Mouse (Mus musculus): ENCODE data around the gene Psmd12. TPM values are rescaled to one million over a fixed set of nuclear protein-coding genes. Genes with fewer than 3 reads are reported as not detected.
A peak's percentile ranks its signal among the peaks of the same experiment; 100 is the strongest.

Gene Psmd12
- polyA plus RNA-seq, 1 experiment from 2014 or later: 178 TPM

DNA sequence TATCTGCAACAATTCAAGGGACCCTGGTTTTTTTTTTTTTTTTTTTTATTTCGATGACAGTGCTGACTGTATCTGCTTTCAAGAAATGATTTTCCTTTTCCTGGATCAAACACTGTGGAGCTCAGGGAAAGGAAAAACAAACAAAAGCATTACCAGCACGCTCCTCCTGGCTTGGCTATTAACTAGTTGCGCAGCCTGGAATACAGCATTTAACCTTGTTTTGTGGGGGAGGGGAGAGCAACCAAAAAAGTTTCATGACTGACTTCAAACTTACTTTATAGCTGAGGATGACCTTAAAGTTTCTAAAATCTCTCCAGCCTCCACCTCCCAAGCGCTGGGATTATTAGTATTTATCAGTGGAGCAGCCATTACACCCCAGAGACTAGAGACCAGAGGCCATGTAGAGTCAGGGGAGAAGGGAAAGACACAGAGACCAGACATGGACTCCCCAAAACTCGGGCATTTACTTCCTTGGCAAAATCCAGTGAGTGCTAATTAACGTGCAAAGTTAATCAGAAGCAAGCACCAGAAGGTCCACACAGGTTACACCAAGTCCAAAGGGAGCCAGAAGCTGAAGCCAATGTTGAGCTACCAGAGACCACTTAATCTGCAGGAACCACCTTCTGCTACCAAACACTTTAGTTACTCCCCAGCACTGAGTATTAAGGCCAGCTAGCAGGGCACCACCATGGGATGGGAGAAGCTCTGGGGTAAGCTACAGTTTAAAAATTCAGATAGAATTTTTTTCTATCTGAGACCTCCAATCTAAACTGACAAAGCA lies 12.5 kb upstream of the Psmd12 start:
- Histone ChIP-seq H3K27me3 (ENCODE audit: control insufficient read depth, insufficient read depth, low read length) (no peaks in the 10 kb centered on the region), H3K4me3 (ENCODE audit: low read depth, low read length) (no peak overlapping the region), H3K4me1 (ENCODE audit: control insufficient read depth, insufficient read depth, low read length) (peaks cover 6% of the 10 kb centered on the region; the same call in 1 of the 2 replicates), H3K4me2 (no peak overlapping the region), H3K36me3 (ENCODE audit: control insufficient read depth, insufficient read depth, low read length) (0 out of 2 replicates have a peak, but pooled peaks cover 3% of the 10 kb centered on the region), H3K27ac (ENCODE audit: low read depth, low read length) (no peak overlapping the region), H3K9me3 (replicated peaks; ENCODE audit: control insufficient read depth, low read length) (no peaks in the 10 kb centered on the region), H3K9ac (ENCODE audit: low read depth, low read length) (no peak overlapping the region)
- no peak for ATAC-seq (replicated peaks; ENCODE audit: insufficient number of reproducible peaks, low FRiP score, low TSS enrichment)
- WGBS (ENCODE audit: insufficient replicate concordance): 62% methylated on average over 6 of the region's 6 CpGs

DNA sequence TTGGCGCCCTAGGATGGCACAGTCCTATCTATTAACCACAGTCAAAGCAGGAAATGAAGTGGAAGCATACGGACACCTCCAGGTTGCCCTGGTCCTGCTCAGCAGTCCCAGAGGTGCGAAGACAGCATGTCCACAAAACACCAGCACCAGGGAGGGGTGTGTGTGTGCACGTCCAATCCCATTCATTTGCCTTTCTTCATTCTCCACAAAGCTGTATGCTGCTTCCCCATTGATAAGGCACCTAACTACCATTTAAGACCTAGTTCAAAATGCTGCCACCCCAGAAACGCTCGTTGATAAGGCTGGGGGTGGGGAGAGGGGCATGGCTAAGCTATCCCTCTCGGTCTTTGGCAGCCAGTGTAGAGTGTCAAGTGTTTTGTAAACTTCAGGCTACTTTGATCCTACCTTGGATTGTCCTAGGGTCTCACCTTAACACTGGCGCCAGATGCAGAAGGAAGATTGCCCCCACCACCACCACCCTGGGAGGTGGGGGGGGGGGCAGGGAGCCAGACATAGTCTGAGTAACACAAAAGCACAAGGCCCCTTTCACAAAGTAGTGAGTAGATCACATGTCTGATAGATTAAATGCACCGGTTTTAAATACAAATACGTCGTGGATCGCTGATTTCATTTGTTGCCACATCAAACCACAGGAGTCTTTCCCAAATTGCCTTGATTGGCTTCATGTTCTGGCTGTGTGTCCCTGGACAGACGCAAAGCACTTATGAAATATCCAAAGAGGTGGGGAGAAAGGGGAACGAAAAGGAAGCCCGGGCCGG lies 10.8 kb upstream of the Psmd12 start:
- H3K9me3 ChIP-seq (replicated peaks; ENCODE audit: control insufficient read depth, low read length): no peaks in the 10 kb centered on the region
- no peaks in the 10 kb centered on the region for H3K36me3 ChIP-seq (ENCODE audit: control insufficient read depth, insufficient read depth, low read length)
- ATAC-seq (replicated peaks; ENCODE audit: insufficient number of reproducible peaks, low FRiP score, low TSS enrichment): no peak
- H3K4me3 ChIP-seq (ENCODE audit: low read depth, low read length): peak overlapping the region; percentile 66
- H3K4me2 ChIP-seq: peak overlapping the region; percentile 98
- H3K27ac ChIP-seq (ENCODE audit: low read depth, low read length): peak overlapping the region; percentile 38; the same call in 1 of the 2 replicates
- H3K4me1 ChIP-seq (ENCODE audit: control insufficient read depth, insufficient read depth, low read length): peaks cover 10% of the 10 kb centered on the region; the same call in 1 of the 2 replicates
- H3K9ac ChIP-seq (ENCODE audit: low read depth, low read length): peak overlapping the region; percentile 75
- H3K27me3 ChIP-seq (ENCODE audit: control insufficient read depth, insufficient read depth, low read length): no peaks in the 10 kb centered on the region
- WGBS (ENCODE audit: insufficient replicate concordance): 18% methylated on average over 16 of the region's 16 CpGs

GRCm38 (mm10) chr11:107469031-107469522 lies 10.2 kb upstream of the Psmd12 start:
- Histone ChIP-seq H3K4me2 (peak overlapping the region; percentile 98), H3K4me1 (ENCODE audit: control insufficient read depth, insufficient read depth, low read length) (peaks cover 10% of the 10 kb centered on the region; the same call in 1 of the 2 replicates), H3K36me3 (ENCODE audit: control insufficient read depth, insufficient read depth, low read length) (no peaks in the 10 kb centered on the region), H3K9me3 (replicated peaks; ENCODE audit: control insufficient read depth, low read length) (no peaks in the 10 kb centered on the region), H3K27ac (ENCODE audit: low read depth, low read length) (peak overlapping the region; percentile 38), H3K27me3 (ENCODE audit: control insufficient read depth, insufficient read depth, low read length) (no peaks in the 10 kb centered on the region), H3K9ac (ENCODE audit: low read depth, low read length) (peak overlapping the region; percentile 75), H3K4me3 (ENCODE audit: low read depth, low read length) (peak overlapping the region; percentile 66)
- ATAC-seq (replicated peaks; ENCODE audit: insufficient number of reproducible peaks, low FRiP score, low TSS enrichment): peak; percentile 77
- WGBS (ENCODE audit: insufficient replicate concordance): 1% methylated on average over 38 of the region's 38 CpGs

GRCm38 (mm10) chr11:107469523-107470371 lies 9.5 kb upstream of the Psmd12 start:
- H3K4me3 ChIP-seq (ENCODE audit: low read depth, low read length): peak overlapping the region; percentile 66
- H3K9ac ChIP-seq (ENCODE audit: low read depth, low read length): peak overlapping the region; percentile 75
- no peaks in the 10 kb centered on the region for H3K27me3 ChIP-seq (ENCODE audit: control insufficient read depth, insufficient read depth, low read length)
- no peaks in the 10 kb centered on the region for H3K36me3 ChIP-seq (ENCODE audit: control insufficient read depth, insufficient read depth, low read length)
- peak overlapping the region; percentile 38 for H3K27ac ChIP-seq (ENCODE audit: low read depth, low read length)
- H3K9me3 ChIP-seq (replicated peaks; ENCODE audit: control insufficient read depth, low read length): no peaks in the 10 kb centered on the region
- peaks cover 10% of the 10 kb centered on the region; the same call in 1 of the 2 replicates for H3K4me1 ChIP-seq (ENCODE audit: control insufficient read depth, insufficient read depth, low read length)
- peak; percentile 50 for ATAC-seq (replicated peaks; ENCODE audit: insufficient number of reproducible peaks, low FRiP score, low TSS enrichment)
- under 1% methylated on average over 49 of the region's 59 CpGs for WGBS (ENCODE audit: insufficient replicate concordance)
- H3K4me2 ChIP-seq: peak overlapping the region; percentile 98

DNA sequence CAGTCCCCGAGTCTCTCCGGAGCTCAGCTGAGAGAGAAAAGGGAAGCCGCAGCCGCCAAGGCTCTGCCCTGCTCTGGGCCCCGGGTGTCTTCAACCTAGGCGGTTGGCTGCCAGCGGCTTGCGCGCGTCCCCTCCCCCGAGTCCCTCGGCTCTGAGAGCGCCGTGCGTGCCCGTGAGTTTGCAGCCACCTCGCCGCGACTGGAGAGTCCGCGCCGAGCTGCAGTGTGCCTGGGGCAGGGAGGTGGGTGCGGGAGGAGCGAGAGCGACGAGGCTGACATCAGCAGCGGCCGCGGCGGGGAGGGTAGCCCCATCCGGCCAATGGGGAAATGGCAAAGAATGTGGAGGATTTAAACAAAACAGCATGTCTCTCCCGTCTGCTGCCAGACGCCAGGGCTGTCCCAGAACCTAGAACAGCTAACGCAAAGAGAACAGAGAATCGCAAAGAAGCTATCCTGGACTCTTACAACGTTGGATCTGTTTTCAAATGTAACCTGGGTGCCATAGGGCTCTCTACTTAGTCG lies 8.7 kb upstream of the Psmd12 start, which contains the start of gene Pitpnc1:
Gene Pitpnc1, minus strand, starts transcription at position 179 of the 521 bp plus-strand sequence.
- Histone ChIP-seq H3K4me2 (peak within 1 kb of the TSS; percentile 98), H3K4me1 (ENCODE audit: control insufficient read depth, insufficient read depth, low read length) (peaks cover 10% of the 10 kb centered on the region; the same call in 1 of the 2 replicates), H3K27me3 (ENCODE audit: control insufficient read depth, insufficient read depth, low read length) (no peaks in the 10 kb centered on the region), H3K9ac (ENCODE audit: low read depth, low read length) (peak within 1 kb of the TSS; percentile 75), H3K36me3 (ENCODE audit: control insufficient read depth, insufficient read depth, low read length) (no peaks in the 10 kb centered on the region), H3K27ac (ENCODE audit: low read depth, low read length) (peak within 1 kb of the TSS; percentile 38), H3K4me3 (ENCODE audit: low read depth, low read length) (peak within 1 kb of the TSS; percentile 66), H3K9me3 (replicated peaks; ENCODE audit: control insufficient read depth, low read length) (no peaks in the 10 kb centered on the region)
- under 1% methylated on average over 37 of the region's 37 CpGs for WGBS (ENCODE audit: insufficient replicate concordance)
- peak; percentile 83 for ATAC-seq (replicated peaks; ENCODE audit: insufficient number of reproducible peaks, low FRiP score, low TSS enrichment)

DNA sequence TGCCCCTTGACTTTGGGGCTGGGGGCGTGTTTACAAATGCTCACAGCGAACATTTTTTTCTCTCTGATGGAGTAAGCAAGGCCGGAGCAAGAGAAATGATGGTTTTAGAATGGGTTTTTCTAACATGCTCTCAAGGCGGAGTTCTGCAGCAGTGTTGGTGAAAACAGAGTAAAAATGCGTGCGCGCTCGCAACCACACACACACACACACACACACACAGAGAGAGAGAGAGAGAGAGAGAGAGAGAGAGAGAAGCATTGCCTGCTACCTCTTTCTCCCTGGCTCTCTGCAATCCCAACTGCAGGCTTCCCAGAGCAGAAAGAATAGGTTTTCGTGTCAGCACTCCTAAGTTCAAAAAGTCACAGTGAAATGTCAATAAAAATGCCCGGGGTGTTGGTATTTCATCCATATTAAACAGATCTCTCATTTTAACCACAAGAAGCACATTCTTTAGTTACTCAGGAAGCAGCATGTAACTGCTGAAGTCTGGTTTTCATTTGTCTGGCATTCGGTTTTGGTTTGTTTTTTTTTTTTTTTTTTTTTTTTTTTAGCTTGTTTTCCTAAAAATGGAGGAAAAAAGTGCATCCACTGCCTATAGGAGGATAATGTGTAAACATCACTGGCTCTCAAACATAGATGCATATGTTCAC lies 8.1 kb upstream of the Psmd12 start:
- Histone ChIP-seq H3K27ac (ENCODE audit: low read depth, low read length) (peak overlapping the region; percentile 38; the same call in 1 of the 2 replicates), H3K9me3 (replicated peaks; ENCODE audit: control insufficient read depth, low read length) (no peaks in the 10 kb centered on the region), H3K4me3 (ENCODE audit: low read depth, low read length) (peak overlapping the region; percentile 66), H3K27me3 (ENCODE audit: control insufficient read depth, insufficient read depth, low read length) (no peaks in the 10 kb centered on the region), H3K36me3 (ENCODE audit: control insufficient read depth, insufficient read depth, low read length) (no peaks in the 10 kb centered on the region), H3K9ac (ENCODE audit: low read depth, low read length) (peak overlapping the region; percentile 75), H3K4me1 (ENCODE audit: control insufficient read depth, insufficient read depth, low read length) (peaks cover 10% of the 10 kb centered on the region; the same call in 1 of the 2 replicates), H3K4me2 (peak overlapping the region; percentile 98)
- WGBS (ENCODE audit: insufficient replicate concordance): 12% methylated on average over 11 of the region's 11 CpGs
- no peak for ATAC-seq (replicated peaks; ENCODE audit: insufficient number of reproducible peaks, low FRiP score, low TSS enrichment)

DNA sequence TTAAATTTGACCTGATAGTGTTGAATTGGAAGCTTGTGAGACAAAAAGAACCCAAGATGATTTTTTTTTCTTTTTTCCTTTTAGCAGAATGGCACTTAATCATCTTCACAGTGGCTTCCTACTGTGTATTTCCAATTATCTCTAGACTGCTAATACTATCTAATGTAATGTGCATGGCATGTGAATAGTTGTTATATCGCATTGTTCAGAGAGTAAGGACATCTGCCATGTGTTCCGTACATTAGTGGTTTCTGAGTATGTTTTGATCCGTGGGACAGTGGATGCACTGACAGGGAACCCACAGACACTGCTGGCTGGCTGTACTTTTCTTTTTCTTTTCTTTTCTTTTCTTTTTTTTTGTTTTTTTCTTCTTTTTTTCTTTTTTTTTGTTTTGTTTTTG lies 7.0 kb upstream of the Psmd12 start:
- Histone ChIP-seq H3K4me3 (ENCODE audit: low read depth, low read length) (no peak overlapping the region), H3K27ac (ENCODE audit: low read depth, low read length) (no peak overlapping the region), H3K9me3 (replicated peaks; ENCODE audit: control insufficient read depth, low read length) (no peaks in the 10 kb centered on the region), H3K27me3 (ENCODE audit: control insufficient read depth, insufficient read depth, low read length) (no peaks in the 10 kb centered on the region), H3K4me2 (no peak overlapping the region), H3K9ac (ENCODE audit: low read depth, low read length) (no peak overlapping the region), H3K36me3 (ENCODE audit: control insufficient read depth, insufficient read depth, low read length) (no peaks in the 10 kb centered on the region), H3K4me1 (ENCODE audit: control insufficient read depth, insufficient read depth, low read length) (peaks cover 10% of the 10 kb centered on the region; the same call in 1 of the 2 replicates)
- WGBS (ENCODE audit: insufficient replicate concordance): 90% methylated on average over 3 of the region's 3 CpGs
- ATAC-seq (replicated peaks; ENCODE audit: insufficient number of reproducible peaks, low FRiP score, low TSS enrichment): no peak
